Mouse (Mus musculus): Measurements from ENCODE around the gene Ak4. TPM values are rescaled to one million over a fixed set of nuclear protein-coding genes. Genes with fewer than 3 reads are reported as not detected.
A peak's percentile ranks its signal among the peaks of the same experiment; 100 is the strongest.
"Not testable (repeated sequence)": the region's sequence is repeated elsewhere in the genome, so short reads cannot be mapped to it uniquely, and the experiment has no call there.

Ak4 gene
- polyA plus RNA-seq, 1 experiment from 2014 or later: 2.0 TPM

GRCm38 (mm10) chr4:101439738-101440389 lies 20.8 kb downstream of the Ak4 start:
- Histone ChIP-seq H3K9me3 (ENCODE audit: control insufficient read depth) (no peaks in the 10 kb centered on the region), H3K4me2 (replicated peaks; ENCODE audit: low read depth) (peak overlapping the region; percentile 37), H3K4me1 (replicated peaks; ENCODE audit: control insufficient read depth, insufficient read depth, low read length) (no peaks in the 10 kb centered on the region), H3K9ac (ENCODE audit: low read depth, low read length) (no peak overlapping the region), H3K27ac (ENCODE audit: low read depth, low read length) (no peak overlapping the region), H3K27me3 (replicated peaks; ENCODE audit: control insufficient read depth, insufficient read depth, low read length) (no peaks in the 10 kb centered on the region), H3K4me3 (ENCODE audit: low read depth, low read length) (no peak overlapping the region), H3K36me3 (ENCODE audit: control insufficient read depth, insufficient read depth) (no peaks in the 10 kb centered on the region)
- TF ChIP-seq CTCF (IDR thresholded peaks at IDR 0.05; ENCODE audit: low read depth): no peak
- ATAC-seq: peak; percentile 78
- 21% methylated on average over 13 of the region's 13 CpGs for WGBS

GRCm38 (mm10) chr4:101442791-101443190 lies 23.7 kb downstream of the Ak4 start:
- Histone ChIP-seq H3K4me2 (replicated peaks; ENCODE audit: low read depth) (no peak overlapping the region), H3K27me3 (replicated peaks; ENCODE audit: control insufficient read depth, insufficient read depth, low read length) (no peaks in the 10 kb centered on the region), H3K4me1 (replicated peaks; ENCODE audit: control insufficient read depth, insufficient read depth, low read length) (no peaks in the 10 kb centered on the region), H3K27ac (ENCODE audit: low read depth, low read length) (no peak overlapping the region), H3K36me3 (ENCODE audit: control insufficient read depth, insufficient read depth) (no peaks in the 10 kb centered on the region), H3K4me3 (ENCODE audit: low read depth, low read length) (no peak overlapping the region), H3K9me3 (ENCODE audit: control insufficient read depth) (no peaks in the 10 kb centered on the region), H3K9ac (ENCODE audit: low read depth, low read length) (no peak overlapping the region)
- TF ChIP-seq CTCF (IDR thresholded peaks at IDR 0.05; ENCODE audit: low read depth): no peak
- WGBS: 62% methylated on average over 2 of the region's 2 CpGs
- ATAC-seq: no peak

GRCm38 (mm10) chr4:101443419-101443991 lies 24.4 kb downstream of the Ak4 start:
- peak; percentile 76 for ATAC-seq
- Histone ChIP-seq H3K36me3 (ENCODE audit: control insufficient read depth, insufficient read depth) (no peaks in the 10 kb centered on the region), H3K27me3 (replicated peaks; ENCODE audit: control insufficient read depth, insufficient read depth, low read length) (no peaks in the 10 kb centered on the region), H3K4me1 (replicated peaks; ENCODE audit: control insufficient read depth, insufficient read depth, low read length) (no peaks in the 10 kb centered on the region), H3K9ac (ENCODE audit: low read depth, low read length) (no peak overlapping the region), H3K27ac (ENCODE audit: low read depth, low read length) (no peak overlapping the region), H3K4me2 (replicated peaks; ENCODE audit: low read depth) (no peak overlapping the region), H3K4me3 (ENCODE audit: low read depth, low read length) (no peak overlapping the region), H3K9me3 (ENCODE audit: control insufficient read depth) (no peaks in the 10 kb centered on the region)
- no peak for TF ChIP-seq CTCF (IDR thresholded peaks at IDR 0.05; ENCODE audit: low read depth)
- 38% methylated on average over 7 of the region's 7 CpGs for WGBS

- Histone ChIP-seq H3K27me3 (replicated peaks; ENCODE audit: control insufficient read depth, insufficient read depth, low read length) (no peaks in the 10 kb centered on the region), H3K4me1 (replicated peaks; ENCODE audit: control insufficient read depth, insufficient read depth, low read length) (no peaks in the 10 kb centered on the region), H3K9me3 (ENCODE audit: control insufficient read depth) (no peaks in the 10 kb centered on the region), H3K4me3 (ENCODE audit: low read depth, low read length) (no peak overlapping the region), H3K27ac (ENCODE audit: low read depth, low read length) (no peak overlapping the region), H3K36me3 (ENCODE audit: control insufficient read depth, insufficient read depth) (no peaks in the 10 kb centered on the region), H3K9ac (ENCODE audit: low read depth, low read length) (no peak overlapping the region), H3K4me2 (replicated peaks; ENCODE audit: low read depth) (no peak overlapping the region)
- no peak for TF ChIP-seq CTCF (IDR thresholded peaks at IDR 0.05; ENCODE audit: low read depth)
- no peak for ATAC-seq
- WGBS: 93% methylated on average over 4 of the region's 4 CpGs
Measured at GRCm38 (mm10) chr4:101445660-101446059, 26.6 kb downstream of the Ak4 start.

- not testable (repeated sequence) for H3K9me3 ChIP-seq (ENCODE audit: control insufficient read depth)
- WGBS: 75% methylated on average over 9 of the region's 9 CpGs
Measured at GRCm38 (mm10) chr4:101446606-101447005, 27.5 kb downstream of the Ak4 start.

GRCm38 (mm10) chr4:101448701-101449100 lies 29.6 kb downstream of the Ak4 start:
- Histone ChIP-seq H3K9ac (ENCODE audit: low read depth, low read length) (no peak overlapping the region), H3K27me3 (replicated peaks; ENCODE audit: control insufficient read depth, insufficient read depth, low read length) (no peaks in the 10 kb centered on the region), H3K4me1 (replicated peaks; ENCODE audit: control insufficient read depth, insufficient read depth, low read length) (no peaks in the 10 kb centered on the region), H3K4me3 (ENCODE audit: low read depth, low read length) (no peak overlapping the region), H3K4me2 (replicated peaks; ENCODE audit: low read depth) (no peak overlapping the region), H3K36me3 (ENCODE audit: control insufficient read depth, insufficient read depth) (no peaks in the 10 kb centered on the region), H3K27ac (ENCODE audit: low read depth, low read length) (no peak overlapping the region), H3K9me3 (ENCODE audit: control insufficient read depth) (no peaks in the 10 kb centered on the region)
- no peak for ATAC-seq
- 73% methylated on average over 8 of the region's 8 CpGs for WGBS
- TF ChIP-seq CTCF (IDR thresholded peaks at IDR 0.05; ENCODE audit: low read depth): no peak

More at GRCm38 (mm10) chr4:101446606-101447005, 27.5 kb downstream of the Ak4 start:
- not testable (repeated sequence) for H3K9ac ChIP-seq (ENCODE audit: low read depth, low read length); H3K4me2 ChIP-seq (replicated peaks; ENCODE audit: low read depth); H3K36me3 ChIP-seq (ENCODE audit: control insufficient read depth, insufficient read depth); H3K4me1 ChIP-seq (replicated peaks; ENCODE audit: control insufficient read depth, insufficient read depth, low read length); H3K27me3 ChIP-seq (replicated peaks; ENCODE audit: control insufficient read depth, insufficient read depth, low read length); ATAC-seq; H3K4me3 ChIP-seq (ENCODE audit: low read depth, low read length); H3K27ac ChIP-seq (ENCODE audit: low read depth, low read length)
